Mouse (Mus musculus): ENCODE data around the gene Nrxn1.
"Not testable (repeated sequence)": the region's sequence is repeated elsewhere in the genome, so short reads cannot be mapped to it uniquely, and the experiment has no call there.

The Nrxn1 gene

GRCm38 (mm10) chr17:90583826-90584534 is 508.9 kb downstream of the Nrxn1 start:
- no peak for DNase-seq (ENCODE audit: low spot score)

GRCm38 (mm10) chr17:90583196-90583595 is 509.7 kb downstream of the Nrxn1 start:
- no peak for DNase-seq (ENCODE audit: low spot score)

GRCm38 (mm10) chr17:90569877-90570276 is 523.0 kb downstream of the Nrxn1 start:
- no peak for DNase-seq (ENCODE audit: low spot score)

- DNase-seq (ENCODE audit: low spot score): no peak
These were observed 527.7 kb downstream of the Nrxn1 start for GRCm38 (mm10) chr17:90565186-90565585.

- no peak for DNase-seq (ENCODE audit: low spot score)
These were observed 536.5 kb downstream of the Nrxn1 start for GRCm38 (mm10) chr17:90556376-90556775.

- DNase-seq (ENCODE audit: low spot score): no peak
These were observed 542.5 kb downstream of the Nrxn1 start for GRCm38 (mm10) chr17:90550415-90550814.

GRCm38 (mm10) chr17:90546806-90547205 is 546.1 kb downstream of the Nrxn1 start:
- DNase-seq (ENCODE audit: low spot score): no peak

- DNase-seq (ENCODE audit: low spot score): no peak
These were observed 548.1 kb downstream of the Nrxn1 start for GRCm38 (mm10) chr17:90544639-90545259.

GRCm38 (mm10) chr17:90543986-90544638 is 548.8 kb downstream of the Nrxn1 start:
- DNase-seq (ENCODE audit: low spot score): no peak

- DNase-seq (ENCODE audit: low spot score): no peak
These were observed 561.4 kb downstream of the Nrxn1 start for GRCm38 (mm10) chr17:90531443-90531842.

- no peak for DNase-seq (ENCODE audit: low spot score)
These were observed 586.8 kb downstream of the Nrxn1 start for GRCm38 (mm10) chr17:90506026-90506425.

GRCm38 (mm10) chr17:90503999-90504398 is 588.9 kb downstream of the Nrxn1 start:
- not testable (repeated sequence) for DNase-seq (ENCODE audit: low spot score)

- no peak for DNase-seq (ENCODE audit: low spot score)
These were observed 591.7 kb downstream of the Nrxn1 start for GRCm38 (mm10) chr17:90501023-90501675.

- no peak for DNase-seq (ENCODE audit: low spot score)
These were observed 613.2 kb downstream of the Nrxn1 start for GRCm38 (mm10) chr17:90479531-90480250.

- no peak for DNase-seq (ENCODE audit: low spot score)
These were observed 636.1 kb downstream of the Nrxn1 start for GRCm38 (mm10) chr17:90456748-90457147.

- DNase-seq (ENCODE audit: low spot score): no peak
These were observed 637.0 kb downstream of the Nrxn1 start for GRCm38 (mm10) chr17:90455904-90456303.

GRCm38 (mm10) chr17:90455409-90455775 is 637.5 kb downstream of the Nrxn1 start:
- no peak for DNase-seq (ENCODE audit: low spot score)

- no peak for DNase-seq (ENCODE audit: low spot score)
These were observed 638.0 kb downstream of the Nrxn1 start for GRCm38 (mm10) chr17:90454738-90455408.

GRCm38 (mm10) chr17:90454356-90454737 is 638.5 kb downstream of the Nrxn1 start:
- DNase-seq (ENCODE audit: low spot score): no peak

- DNase-seq (ENCODE audit: low spot score): no peak
These were observed 639.6 kb downstream of the Nrxn1 start for GRCm38 (mm10) chr17:90453280-90453679.

GRCm38 (mm10) chr17:90452770-90453169 is 640.1 kb downstream of the Nrxn1 start:
- no peak for DNase-seq (ENCODE audit: low spot score)

- no peak for DNase-seq (ENCODE audit: low spot score)
These were observed 641.5 kb downstream of the Nrxn1 start for GRCm38 (mm10) chr17:90451384-90451783.
